In the genomic region with DNA sequence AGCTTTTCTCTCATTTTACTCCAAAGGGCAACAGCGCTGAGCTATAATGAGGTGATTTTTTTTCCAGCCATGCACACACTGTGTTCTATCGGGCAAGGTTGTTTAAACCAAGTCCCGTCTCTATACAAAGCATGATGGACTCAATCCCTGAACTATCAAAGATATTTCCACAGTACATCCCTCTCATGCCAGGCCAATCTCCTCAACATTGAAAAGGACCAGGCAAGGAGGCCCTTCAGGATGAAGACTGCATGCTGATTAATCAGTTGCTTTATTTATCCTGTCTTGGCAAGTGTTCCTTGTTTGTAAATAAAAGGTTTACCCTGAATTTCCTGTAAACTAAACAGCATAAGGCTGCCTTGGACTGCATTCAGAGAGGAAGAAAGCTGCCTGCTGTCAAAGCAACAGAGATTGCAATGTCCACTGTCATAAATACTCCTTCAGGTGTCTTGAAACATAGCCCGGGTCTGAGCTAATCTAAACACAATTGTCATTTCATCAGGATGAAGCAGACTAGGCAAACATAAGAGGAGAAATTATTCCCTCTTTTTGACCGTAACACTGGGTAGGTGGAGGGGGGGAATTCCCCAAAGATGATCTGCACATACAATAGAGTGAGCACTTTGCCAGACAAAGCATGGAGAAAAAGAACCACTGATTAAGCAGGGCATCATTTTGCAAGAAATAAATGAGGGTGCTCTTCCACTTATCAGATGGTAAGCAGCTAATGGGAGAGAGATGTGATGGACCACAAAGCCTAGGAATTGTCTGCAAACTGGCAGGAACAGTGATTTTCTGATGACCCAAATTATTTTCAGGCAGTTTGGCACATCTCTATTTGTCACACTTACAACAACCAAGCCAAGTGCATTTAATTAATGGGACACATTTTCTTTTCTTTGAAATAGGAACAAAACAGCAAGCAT, we compare ENCODE assay signal across 10 mouse cellular contexts.
DNase-seq lines count a peak whose midpoint lies in the region; ATAC-seq and TF ChIP-seq lines count a peak whose summit lies in the region.
"Had no signal": no experiment of that assay in that cellular context is flagged by ENCODE, and none has a peak within 500 bp of the region (broad histone marks: within the 10 kb centered on the region; RNA-seq: fewer than 3 reads in every experiment).

No protein-coding gene starts in this region.

- H3K36me3 ChIP-seq in intestine, embryonic 15.5 days = no peaks in the 10 kb centered on the region
- H3K36me3 ChIP-seq in intestine, postnatal 0 days (ENCODE audit: control insufficient read depth, insufficient read depth) = no peaks in the 10 kb centered on the region
- no peaks in the 10 kb centered on the region for H3K36me3 ChIP-seq in forebrain, postnatal 0 days (ENCODE audit: insufficient read depth)
- H3K36me3 ChIP-seq in midbrain, postnatal 0 days (ENCODE audit: insufficient read depth, low read length) = no peaks in the 10 kb centered on the region

- peak; percentile 43 for DNase-seq in cerebellum, adult 8-10 months
- peak; percentile 56 for DNase-seq in forebrain, postnatal 0 days
- peak; percentile 53 for DNase-seq in midbrain, postnatal 0 days (ENCODE audit: low spot score)
- DNase-seq in left cerebral cortex, adult 2 months (ENCODE audit: extremely low spot score in 1 of 2, low spot score in 2 of 2) = no peak
- no peak for DNase-seq in spleen, adult 12 weeks (ENCODE audit: low spot score)
- DNase-seq in left cerebral cortex, postnatal 14 days (ENCODE audit: low spot score in 2 of 2) = no peak
- DNase-seq: gastrocnemius, adult 2 months; lung, postnatal 14 days had no signal

- H3K27ac ChIP-seq in intestine, embryonic 15.5 days = no peak overlapping the region
- no peak overlapping the region for H3K27ac ChIP-seq in intestine, postnatal 0 days (ENCODE audit: low read depth, low read length)
- H3K27ac ChIP-seq in forebrain, postnatal 0 days (ENCODE audit: low read depth, low read length) = no peak overlapping the region
- H3K27ac ChIP-seq in midbrain, postnatal 0 days (ENCODE audit: low read depth, low read length) = peak overlapping the region; percentile 38; the same call in 1 of the 2 replicates
- H3K27ac ChIP-seq in left cerebral cortex, adult 2 months = no peak overlapping the region
- H3K27ac ChIP-seq: gastrocnemius, adult 2 months had no signal

- H3K4me3 ChIP-seq in intestine, embryonic 15.5 days (replicated peaks) = no peak overlapping the region
- no peak overlapping the region for H3K4me3 ChIP-seq in intestine, postnatal 0 days (ENCODE audit: low read depth, low read length)
- H3K4me3 ChIP-seq in forebrain, postnatal 0 days (ENCODE audit: low read depth, low read length) = no peak overlapping the region
- H3K4me3 ChIP-seq in midbrain, postnatal 0 days (ENCODE audit: low read depth, low read length) = no peak overlapping the region
- H3K4me3 ChIP-seq in left cerebral cortex, adult 2 months = no peak overlapping the region
- H3K4me3 ChIP-seq: gastrocnemius, adult 2 months had no signal

- H3K27me3 ChIP-seq in intestine, embryonic 15.5 days (replicated peaks) = no peaks in the 10 kb centered on the region
- H3K27me3 ChIP-seq in intestine, postnatal 0 days (replicated peaks; ENCODE audit: control insufficient read depth, insufficient read depth, low read length) = no peaks in the 10 kb centered on the region
- H3K27me3 ChIP-seq in forebrain, postnatal 0 days (ENCODE audit: insufficient read depth, low read length) = no peaks in the 10 kb centered on the region
- no peaks in the 10 kb centered on the region for H3K27me3 ChIP-seq in midbrain, postnatal 0 days (ENCODE audit: insufficient read depth, low read length)

- intact Hi-C loops in left cerebral cortex, adult 2 months (cut with DNase I) = no loop called here
- intact Hi-C loops in left cerebral cortex, postnatal 14 days (cut with DNase I) = no loop called here

- 0 out of 2 replicates have a peak, but pooled peaks have one; percentile 12 for ATAC-seq in intestine, embryonic 15.5 days
- ATAC-seq in intestine, postnatal 0 days = no peak
- ATAC-seq in forebrain, postnatal 0 days = peak; percentile 72
- ATAC-seq in midbrain, postnatal 0 days (ENCODE audit: low FRiP score) = peak; percentile 47; the same call in 1 of the 2 replicates

- no peak for TF ChIP-seq CTCF in intestine, postnatal 0 days (IDR thresholded peaks at IDR 0.05; ENCODE audit: low read depth)
- TF ChIP-seq CTCF in forebrain, postnatal 0 days (IDR thresholded peaks at IDR 0.05; ENCODE audit: low read depth) = no peak
- no peak for TF ChIP-seq CTCF in midbrain, postnatal 0 days (IDR thresholded peaks at IDR 0.05)
- TF ChIP-seq CTCF in left cerebral cortex, adult 2 months (IDR thresholded peaks at IDR 0.05) = no peak

- 48% methylated on average over 5 of the region's 5 CpGs for WGBS in intestine, embryonic 15.5 days
- 50% methylated on average over 5 of the region's 5 CpGs for WGBS in intestine, postnatal 0 days
- 11% methylated on average over 5 of the region's 5 CpGs for WGBS in forebrain, postnatal 0 days
- 20% methylated on average over 5 of the region's 5 CpGs for WGBS in midbrain, postnatal 0 days

- H3K9me3 ChIP-seq in intestine, embryonic 15.5 days = no peaks in the 10 kb centered on the region
- no peaks in the 10 kb centered on the region for H3K9me3 ChIP-seq in intestine, postnatal 0 days (ENCODE audit: control insufficient read depth)
- H3K9me3 ChIP-seq in forebrain, postnatal 0 days (ENCODE audit: low read length) = no peaks in the 10 kb centered on the region
- H3K9me3 ChIP-seq in midbrain, postnatal 0 days (ENCODE audit: low read length) = no peaks in the 10 kb centered on the region

- H3K9ac ChIP-seq in intestine, embryonic 15.5 days = no peak overlapping the region
- H3K9ac ChIP-seq in intestine, postnatal 0 days (ENCODE audit: low read depth, low read length) = no peak overlapping the region
- H3K9ac ChIP-seq in forebrain, postnatal 0 days = no peak overlapping the region
- no peak overlapping the region for H3K9ac ChIP-seq in midbrain, postnatal 0 days (replicated peaks; ENCODE audit: low read length, poor library complexity, severe bottlenecking)

- H3K4me2 ChIP-seq in intestine, embryonic 15.5 days (replicated peaks) = no peak overlapping the region
- H3K4me2 ChIP-seq in intestine, postnatal 0 days (replicated peaks; ENCODE audit: low read depth) = no peak overlapping the region
- H3K4me2 ChIP-seq in forebrain, postnatal 0 days (ENCODE audit: low read depth) = no peak overlapping the region
- H3K4me2 ChIP-seq in midbrain, postnatal 0 days (ENCODE audit: low read depth, low read length, poor library complexity, severe bottlenecking) = peak overlapping the region; percentile 9; the same call in 1 of the 2 replicates

- H3K4me1 ChIP-seq in intestine, embryonic 15.5 days (replicated peaks) = no peaks in the 10 kb centered on the region
- H3K4me1 ChIP-seq in intestine, postnatal 0 days (replicated peaks; ENCODE audit: control insufficient read depth, insufficient read depth, low read length) = no peaks in the 10 kb centered on the region
- H3K4me1 ChIP-seq in forebrain, postnatal 0 days (ENCODE audit: insufficient read depth) = no peaks in the 10 kb centered on the region
- no peaks in the 10 kb centered on the region; the same call in 1 of the 2 replicates for H3K4me1 ChIP-seq in midbrain, postnatal 0 days (ENCODE audit: insufficient read depth, low read length)

Comparison
In these comparisons a context has a peak if more than half of its experiments do, and no peak if none do; other contexts are left out.
1. DNase-seq: peak in cerebellum, adult 8-10 months (single experiment), forebrain, postnatal 0 days (single experiment) and midbrain, postnatal 0 days (single experiment); none in left cerebral cortex, adult 2 months (0 of 2), spleen, adult 12 weeks (single experiment) and left cerebral cortex, postnatal 14 days (0 of 2).